Mouse (Mus musculus): ENCODE data around the gene Casz1. TPM values are rescaled to one million over a fixed set of nuclear protein-coding genes. Genes with fewer than 3 reads are reported as not detected.

The Casz1 gene
- polyA plus RNA-seq, 1 experiment from 2014 or later = 7.8 TPM

GRCm38 (mm10) chr4:148772658-148773057, 31.6 kb upstream of the Casz1 start:
- H3K27me3 ChIP-seq (replicated peaks; ENCODE audit: control insufficient read depth, insufficient read depth, low read length) = peaks cover 33% of the 10 kb centered on the region

GRCm38 (mm10) chr4:148774036-148774435, 30.2 kb upstream of the Casz1 start:
- DNase-seq (ENCODE audit: low spot score) (no peak), ATAC-seq (ENCODE audit: low read depth) (no peak)
- Histone ChIP-seq H3K9me3 (ENCODE audit: control insufficient read depth, low read length) (no peaks in the 10 kb centered on the region), H3K9ac (ENCODE audit: low read depth, low read length) (no peak overlapping the region), H3K4me2 (ENCODE audit: low read depth, low read length) (no peak overlapping the region), H3K27me3 (replicated peaks; ENCODE audit: control insufficient read depth, insufficient read depth, low read length) (peaks cover 33% of the 10 kb centered on the region), H3K36me3 (ENCODE audit: control insufficient read depth, insufficient read depth, low read length) (no peaks in the 10 kb centered on the region), H3K27ac (replicated peaks; ENCODE audit: low read depth, low read length) (no peak overlapping the region), H3K4me3 (ENCODE audit: low read depth, low read length) (no peak overlapping the region), H3K4me1 (ENCODE audit: control insufficient read depth, insufficient read depth, low read length) (peaks cover 14% of the 10 kb centered on the region)
- 83% methylated on average over 6 of the region's 6 CpGs for WGBS

More at GRCm38 (mm10) chr4:148772658-148773057, 31.6 kb upstream of the Casz1 start:
- Histone ChIP-seq H3K36me3 (ENCODE audit: control insufficient read depth, insufficient read depth, low read length) (no peaks in the 10 kb centered on the region), H3K4me3 (ENCODE audit: low read depth, low read length) (no peak overlapping the region), H3K4me2 (ENCODE audit: low read depth, low read length) (no peak overlapping the region), H3K9me3 (ENCODE audit: control insufficient read depth, low read length) (no peaks in the 10 kb centered on the region), H3K4me1 (ENCODE audit: control insufficient read depth, insufficient read depth, low read length) (peaks cover 14% of the 10 kb centered on the region), H3K27ac (replicated peaks; ENCODE audit: low read depth, low read length) (no peak overlapping the region), H3K9ac (ENCODE audit: low read depth, low read length) (no peak overlapping the region)
- ATAC-seq (ENCODE audit: low read depth) (no peak), DNase-seq (ENCODE audit: low spot score) (no peak)
- 73% methylated on average over 6 of the region's 6 CpGs for WGBS

- ATAC-seq (ENCODE audit: low read depth) = no peak; the same call in 1 of the 2 replicates
- Histone ChIP-seq H3K27me3 (replicated peaks; ENCODE audit: control insufficient read depth, insufficient read depth, low read length) (peaks cover 27% of the 10 kb centered on the region), H3K4me1 (ENCODE audit: control insufficient read depth, insufficient read depth, low read length) (peaks cover 11% of the 10 kb centered on the region), H3K27ac (replicated peaks; ENCODE audit: low read depth, low read length) (no peak overlapping the region), H3K36me3 (ENCODE audit: control insufficient read depth, insufficient read depth, low read length) (no peaks in the 10 kb centered on the region), H3K9me3 (ENCODE audit: control insufficient read depth, low read length) (no peaks in the 10 kb centered on the region), H3K4me2 (ENCODE audit: low read depth, low read length) (no peak overlapping the region), H3K4me3 (ENCODE audit: low read depth, low read length) (no peak overlapping the region), H3K9ac (ENCODE audit: low read depth, low read length) (no peak overlapping the region)
- WGBS = 48% methylated on average over 10 of the region's 10 CpGs
- peak; percentile 25 for DNase-seq (ENCODE audit: low spot score)
Observed at GRCm38 (mm10) chr4:148775476-148776269, 28.6 kb upstream of the Casz1 start.

- no peak for ATAC-seq (ENCODE audit: low read depth)
- H3K4me3 ChIP-seq (ENCODE audit: low read depth, low read length) = no peak overlapping the region
- H3K9me3 ChIP-seq (ENCODE audit: control insufficient read depth, low read length) = no peaks in the 10 kb centered on the region
- no peak for DNase-seq (ENCODE audit: low spot score)
- no peak overlapping the region for H3K27ac ChIP-seq (replicated peaks; ENCODE audit: low read depth, low read length)
- no peaks in the 10 kb centered on the region for H3K36me3 ChIP-seq (ENCODE audit: control insufficient read depth, insufficient read depth, low read length)
- H3K4me2 ChIP-seq (ENCODE audit: low read depth, low read length) = no peak overlapping the region
- 42% methylated on average over 8 of the region's 8 CpGs for WGBS
- peaks cover 3% of the 10 kb centered on the region for H3K4me1 ChIP-seq (ENCODE audit: control insufficient read depth, insufficient read depth, low read length)
- H3K9ac ChIP-seq (ENCODE audit: low read depth, low read length) = no peak overlapping the region
- H3K27me3 ChIP-seq (replicated peaks; ENCODE audit: control insufficient read depth, insufficient read depth, low read length) = no peaks in the 10 kb centered on the region
Observed at GRCm38 (mm10) chr4:148780097-148780621, 24.1 kb upstream of the Casz1 start.

GRCm38 (mm10) chr4:148781516-148781915, 22.7 kb upstream of the Casz1 start:
- Histone ChIP-seq H3K4me3 (ENCODE audit: low read depth, low read length) (no peak overlapping the region), H3K36me3 (ENCODE audit: control insufficient read depth, insufficient read depth, low read length) (no peaks in the 10 kb centered on the region), H3K27me3 (replicated peaks; ENCODE audit: control insufficient read depth, insufficient read depth, low read length) (no peaks in the 10 kb centered on the region), H3K9ac (ENCODE audit: low read depth, low read length) (no peak overlapping the region), H3K4me1 (ENCODE audit: control insufficient read depth, insufficient read depth, low read length) (no peaks in the 10 kb centered on the region), H3K4me2 (ENCODE audit: low read depth, low read length) (no peak overlapping the region), H3K9me3 (ENCODE audit: control insufficient read depth, low read length) (no peaks in the 10 kb centered on the region), H3K27ac (replicated peaks; ENCODE audit: low read depth, low read length) (no peak overlapping the region)
- 55% methylated on average over 7 of the region's 7 CpGs for WGBS
- DNase-seq (ENCODE audit: low spot score) = no peak
- no peak for ATAC-seq (ENCODE audit: low read depth)

- H3K27me3 ChIP-seq (replicated peaks; ENCODE audit: control insufficient read depth, insufficient read depth, low read length) = no peaks in the 10 kb centered on the region
- H3K9me3 ChIP-seq (ENCODE audit: control insufficient read depth, low read length) = no peaks in the 10 kb centered on the region
- no peaks in the 10 kb centered on the region for H3K4me1 ChIP-seq (ENCODE audit: control insufficient read depth, insufficient read depth, low read length)
- H3K36me3 ChIP-seq (ENCODE audit: control insufficient read depth, insufficient read depth, low read length) = no peaks in the 10 kb centered on the region
- ATAC-seq (ENCODE audit: low read depth) = no peak
- no peak overlapping the region for H3K27ac ChIP-seq (replicated peaks; ENCODE audit: low read depth, low read length)
- H3K4me2 ChIP-seq (ENCODE audit: low read depth, low read length) = no peak overlapping the region
- DNase-seq (ENCODE audit: low spot score) = no peak
- H3K9ac ChIP-seq (ENCODE audit: low read depth, low read length) = no peak overlapping the region
- H3K4me3 ChIP-seq (ENCODE audit: low read depth, low read length) = no peak overlapping the region
- 67% methylated on average over 6 of the region's 6 CpGs for WGBS
Observed at GRCm38 (mm10) chr4:148782880-148783279, 21.3 kb upstream of the Casz1 start.

- Histone ChIP-seq H3K27me3 (replicated peaks; ENCODE audit: control insufficient read depth, insufficient read depth, low read length) (no peaks in the 10 kb centered on the region), H3K4me3 (ENCODE audit: low read depth, low read length) (no peak overlapping the region), H3K4me2 (ENCODE audit: low read depth, low read length) (no peak overlapping the region), H3K36me3 (ENCODE audit: control insufficient read depth, insufficient read depth, low read length) (no peaks in the 10 kb centered on the region), H3K9me3 (ENCODE audit: control insufficient read depth, low read length) (no peaks in the 10 kb centered on the region), H3K9ac (ENCODE audit: low read depth, low read length) (no peak overlapping the region), H3K27ac (replicated peaks; ENCODE audit: low read depth, low read length) (no peak overlapping the region), H3K4me1 (ENCODE audit: control insufficient read depth, insufficient read depth, low read length) (no peaks in the 10 kb centered on the region)
- 72% methylated on average over 6 of the region's 6 CpGs for WGBS
- no peak for ATAC-seq (ENCODE audit: low read depth)
- DNase-seq (ENCODE audit: low spot score) = no peak
Observed at GRCm38 (mm10) chr4:148783760-148784159, 20.5 kb upstream of the Casz1 start.

GRCm38 (mm10) chr4:148785053-148785567, 19.1 kb upstream of the Casz1 start:
- Histone ChIP-seq H3K27ac (replicated peaks; ENCODE audit: low read depth, low read length) (no peak overlapping the region), H3K4me2 (ENCODE audit: low read depth, low read length) (no peak overlapping the region), H3K9ac (ENCODE audit: low read depth, low read length) (no peak overlapping the region), H3K4me1 (ENCODE audit: control insufficient read depth, insufficient read depth, low read length) (no peaks in the 10 kb centered on the region), H3K9me3 (ENCODE audit: control insufficient read depth, low read length) (no peaks in the 10 kb centered on the region), H3K27me3 (replicated peaks; ENCODE audit: control insufficient read depth, insufficient read depth, low read length) (no peaks in the 10 kb centered on the region), H3K4me3 (ENCODE audit: low read depth, low read length) (no peak overlapping the region), H3K36me3 (ENCODE audit: control insufficient read depth, insufficient read depth, low read length) (no peaks in the 10 kb centered on the region)
- DNase-seq (ENCODE audit: low spot score) (no peak), ATAC-seq (ENCODE audit: low read depth) (no peak)
- WGBS = 81% methylated on average over 6 of the region's 6 CpGs

All from embryonic facial prominence, embryonic 14.5 days (tissue).